Mouse (Mus musculus): ENCODE measurements at regions not wholly inside any gene's neighbourhood (a gene's known extent, or its start where the extent isn't known, plus 50 kb on each side); places are given as distances from the start of the nearest gene placed in this dataset.
"Not testable (repeated sequence)": the region's sequence is repeated elsewhere in the genome, so short reads cannot be mapped to it uniquely, and the experiment has no call there.

GRCm38 (mm10) chr1:185951163-185951562 is 165.9 kb downstream of the Lyplal1 start:
- DNase-seq (ENCODE audit: low read depth), result no peak

DNA sequence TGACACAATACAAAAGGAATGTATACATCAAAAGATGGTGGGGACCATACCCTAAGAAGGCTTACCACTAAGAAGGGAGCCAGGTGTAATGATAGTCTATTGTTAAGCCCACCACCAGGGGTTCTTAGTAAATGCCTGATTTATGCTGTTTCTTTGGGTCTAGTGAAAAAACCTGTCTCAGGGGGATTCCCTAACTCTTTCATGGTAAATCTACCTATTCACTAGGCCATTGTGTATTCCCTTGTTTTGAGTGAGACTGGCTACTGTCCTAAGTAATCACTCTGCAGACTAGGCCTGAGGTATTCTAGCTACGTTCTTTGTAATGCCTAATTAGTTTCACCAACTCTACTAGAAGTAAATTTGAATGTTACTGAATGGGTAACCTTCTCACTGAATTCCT is 161.3 kb downstream of the Lyplal1 start:
- not testable (repeated sequence) for DNase-seq (ENCODE audit: low read depth)

DNA sequence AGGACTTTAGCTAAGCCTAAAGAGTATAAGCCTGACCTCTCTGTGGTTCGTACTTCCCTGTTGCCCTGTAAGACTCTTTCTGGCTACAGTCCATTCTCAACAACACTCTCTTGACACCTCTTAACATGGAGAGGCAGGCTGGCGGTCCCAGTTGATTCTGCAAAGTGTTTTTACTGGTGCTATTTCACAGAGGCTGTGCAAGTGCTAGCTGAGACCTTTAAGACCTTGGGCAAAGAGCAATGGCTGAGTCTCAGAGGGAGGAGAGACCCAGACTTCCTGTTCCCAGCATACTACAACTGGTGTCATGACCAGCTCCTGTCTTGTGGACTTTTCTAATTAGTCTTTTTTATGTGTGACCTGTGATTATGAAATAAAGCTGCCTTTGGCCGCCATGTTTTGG is 159.6 kb downstream of the Lyplal1 start:
- DNase-seq (ENCODE audit: low read depth), result no peak

GRCm38 (mm10) chr1:185958276-185958675 is 158.8 kb downstream of the Lyplal1 start:
- DNase-seq (ENCODE audit: low read depth), result no peak

DNA sequence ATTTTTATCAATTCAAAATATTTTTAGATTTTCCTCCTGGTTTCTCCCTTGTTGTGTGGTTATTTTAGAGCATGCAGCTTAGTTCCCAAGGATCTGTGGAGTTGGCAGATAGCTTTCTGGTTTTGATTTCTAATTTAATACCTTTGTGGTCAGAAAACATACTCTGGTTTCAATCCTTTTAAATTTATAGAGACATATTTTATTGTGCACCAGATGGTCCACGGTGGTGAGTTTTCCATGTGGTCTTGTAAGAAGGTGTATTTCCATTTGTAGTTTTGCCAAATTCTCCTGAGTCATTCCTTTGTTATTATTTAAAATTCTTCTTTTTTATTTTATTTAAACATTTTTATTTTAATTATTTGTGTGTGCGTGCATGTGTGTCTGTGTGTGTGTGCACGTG is 154.5 kb downstream of the Lyplal1 start:
- no peak for DNase-seq (ENCODE audit: low read depth)

- no peak for DNase-seq (ENCODE audit: low read depth)
These were observed 153.3 kb downstream of the Lyplal1 start for GRCm38 (mm10) chr1:185963773-185964172.

DNA sequence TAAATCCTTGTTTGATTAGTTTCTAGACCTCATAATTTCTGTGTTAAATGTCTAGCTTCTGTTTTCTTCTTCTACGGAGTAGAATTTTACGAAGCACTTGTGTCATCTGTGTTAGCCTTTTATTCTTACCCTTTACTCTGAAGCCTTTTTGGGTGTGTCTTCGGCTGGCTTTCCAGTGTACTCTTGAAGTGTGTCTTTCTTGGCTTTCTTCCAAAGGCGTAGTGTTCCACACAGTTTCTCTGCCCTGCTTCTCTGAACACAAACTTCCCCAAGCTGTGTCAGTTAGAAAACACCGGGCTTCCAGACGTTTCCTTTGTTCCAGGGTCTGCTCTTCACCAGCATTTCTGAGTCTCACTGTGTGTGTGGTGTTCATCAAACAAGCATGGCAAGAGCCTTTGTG is 152.7 kb downstream of the Lyplal1 start:
- DNase-seq (ENCODE audit: low read depth), result no peak

GRCm38 (mm10) chr1:185967227-185967626 is 149.9 kb downstream of the Lyplal1 start:
- DNase-seq (ENCODE audit: low read depth), result no peak

DNA sequence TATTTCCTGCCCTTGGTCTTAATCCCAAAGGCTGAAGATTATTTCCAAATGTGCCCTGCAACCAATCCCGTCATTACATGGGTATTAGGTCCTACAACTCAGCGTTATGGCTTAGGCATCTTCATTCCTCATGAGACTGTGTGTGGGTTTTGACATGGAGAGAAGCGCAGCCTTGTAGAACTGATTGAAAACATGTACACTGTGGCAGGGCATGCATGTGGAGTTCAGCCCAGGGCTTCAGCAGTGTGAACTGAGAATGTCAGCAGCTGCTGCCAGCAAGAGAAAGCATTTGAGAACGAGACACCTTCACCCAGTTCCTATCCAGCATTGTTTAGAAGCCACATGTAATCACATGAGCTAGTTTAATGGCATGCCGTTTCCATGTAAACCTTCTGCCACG is 149.3 kb downstream of the Lyplal1 start:
- no peak for DNase-seq (ENCODE audit: low read depth)

- no peak for DNase-seq (ENCODE audit: low read depth)
These were observed 148.5 kb downstream of the Lyplal1 start for GRCm38 (mm10) chr1:185968642-185969041.

- DNase-seq (ENCODE audit: low read depth), result no peak
These were observed 147.9 kb downstream of the Lyplal1 start for GRCm38 (mm10) chr1:185969231-185969630.

GRCm38 (mm10) chr1:185977075-185977474 is 140.0 kb downstream of the Lyplal1 start:
- DNase-seq (ENCODE audit: low read depth), result no peak

DNA sequence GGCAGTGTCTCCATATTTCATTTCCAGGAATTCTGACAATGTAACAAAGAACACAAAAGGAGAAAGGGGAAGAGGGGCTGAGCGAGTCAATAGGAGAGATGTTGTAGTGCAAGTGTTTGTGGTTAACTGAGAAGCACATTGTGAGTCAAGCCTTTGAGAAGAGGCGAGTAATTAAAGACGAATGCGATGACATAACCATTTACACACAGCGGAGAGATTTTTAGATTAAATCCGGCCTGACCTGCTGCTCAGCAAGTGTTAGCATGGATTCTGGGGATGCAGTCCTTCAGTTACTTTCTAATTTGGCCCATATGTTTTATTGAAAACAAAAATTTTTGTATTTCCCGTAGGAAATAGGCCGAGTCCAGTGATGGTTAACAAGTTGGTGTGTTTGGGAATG is 127.7 kb downstream of the Lyplal1 start:
- no peak for DNase-seq (ENCODE audit: low read depth)

- DNase-seq (ENCODE audit: low read depth), result not testable (repeated sequence)
These were observed 117.0 kb downstream of the Lyplal1 start for GRCm38 (mm10) chr1:186000066-186000465.

- no peak for DNase-seq (ENCODE audit: low read depth)
These were observed 103.7 kb downstream of the Lyplal1 start for GRCm38 (mm10) chr1:186013413-186013812.

- no peak for DNase-seq (ENCODE audit: low read depth)
These were observed 102.9 kb downstream of the Lyplal1 start for GRCm38 (mm10) chr1:186014166-186014565.

DNA sequence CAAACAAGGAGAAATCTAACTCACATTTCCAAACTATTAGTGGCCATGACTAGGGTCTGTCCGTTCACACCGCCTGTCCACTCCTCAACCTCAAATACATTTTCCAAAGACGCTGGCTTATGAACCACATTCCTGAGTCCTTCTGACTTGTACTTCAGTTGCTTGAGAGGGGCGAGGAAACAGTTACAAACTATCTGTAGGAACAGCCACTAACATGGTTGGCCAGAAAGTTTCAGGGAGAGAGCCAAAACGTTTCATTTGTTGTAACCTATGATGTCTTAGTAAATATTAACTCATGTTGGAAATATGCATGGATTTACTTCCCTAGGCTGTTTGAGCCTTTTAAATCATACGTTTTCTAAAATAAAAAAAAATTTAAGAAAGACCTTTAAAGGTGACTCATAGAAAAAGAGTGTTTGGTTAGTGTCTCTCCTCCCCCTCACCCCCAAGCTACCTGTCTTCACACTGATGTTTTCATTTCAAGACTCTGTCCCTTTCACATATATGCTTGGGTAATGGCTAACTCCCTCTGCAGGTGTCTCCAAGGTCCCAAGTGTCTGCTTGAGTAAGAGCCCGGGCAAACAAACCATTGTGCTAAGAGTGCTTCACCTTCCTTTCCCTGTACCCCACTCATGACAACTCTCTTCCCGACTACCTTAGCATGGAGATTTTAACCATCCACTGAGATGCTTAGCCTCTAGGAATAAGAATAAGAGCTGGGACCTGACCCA is 101.1 kb downstream of the Lyplal1 start:
- no peak for DNase-seq (ENCODE audit: low read depth)

DNA sequence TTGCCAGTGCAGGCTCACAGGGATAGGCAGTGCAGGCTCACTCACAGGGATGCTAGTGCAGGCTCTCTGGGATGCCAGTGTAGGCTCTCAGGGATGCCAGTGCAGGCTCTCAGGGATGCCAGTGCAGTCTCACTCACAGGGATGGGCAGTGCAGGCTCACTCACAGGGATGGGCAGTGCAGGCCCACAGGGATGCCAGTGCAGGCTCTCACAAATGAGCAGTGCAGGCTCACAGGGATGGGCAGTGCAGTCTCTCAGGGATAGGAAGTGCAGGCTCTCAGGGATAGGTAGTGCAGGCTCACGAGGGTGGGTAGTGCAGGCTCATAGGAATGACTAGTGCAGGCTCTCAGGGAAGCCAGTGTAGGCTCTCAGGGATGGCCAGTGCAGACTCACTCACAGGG is 99.6 kb downstream of the Lyplal1 start:
- DNase-seq (ENCODE audit: low read depth), result no peak

GRCm38 (mm10) chr1:186019511-186019910 is 97.6 kb downstream of the Lyplal1 start:
- no peak for DNase-seq (ENCODE audit: low read depth)

- DNase-seq (ENCODE audit: low read depth), result no peak
These were observed 85.2 kb downstream of the Lyplal1 start for GRCm38 (mm10) chr1:186031951-186032350.

DNA sequence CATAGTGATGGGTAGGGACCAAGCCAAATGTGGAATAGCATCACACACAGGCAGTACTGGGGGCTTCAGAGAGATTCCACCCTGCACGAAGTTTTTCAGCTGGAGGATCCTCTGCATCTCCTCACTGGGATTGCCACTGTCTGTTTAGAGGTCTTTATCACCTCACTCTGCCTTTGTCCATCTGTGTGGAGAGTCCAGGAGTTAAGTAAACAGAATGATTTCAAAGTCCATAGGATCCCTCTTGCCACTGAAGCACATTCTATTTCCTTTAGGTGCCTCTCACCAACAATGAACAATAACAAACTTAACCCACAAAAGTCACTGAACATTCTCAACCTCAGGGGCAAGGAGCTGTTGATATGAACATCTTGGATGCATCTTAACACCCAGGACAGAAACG is 82.7 kb downstream of the Lyplal1 start:
- no peak for DNase-seq (ENCODE audit: low read depth)

Measured in induced T-regulatory cell, adult 2 months (primary cell).